Mouse (Mus musculus) cerebellum, adult 2 months (tissue): ENCODE data around the gene Ryr3.

Experiments
- CTCF ChIP-seq: fragments of 200-500 bp; IDR thresholded peaks from 2 replicates; pipeline ENCODE4 v1.5.1; 2011; ENCODE audit warnings: low read depth, mild to moderate bottlenecking, control low read depth, low read length, moderate library complexity, borderline replicate concordance; ENCODE audit not compliant: insufficient read depth
- POLR2A ChIP-seq: fragments of 200-500 bp; IDR thresholded peaks from 2 replicates; pipeline ENCODE4 v1.6.1; 2011; ENCODE audit warnings: low read length, control low read depth, borderline replicate concordance; ENCODE audit not compliant: insufficient read depth

DNA sequence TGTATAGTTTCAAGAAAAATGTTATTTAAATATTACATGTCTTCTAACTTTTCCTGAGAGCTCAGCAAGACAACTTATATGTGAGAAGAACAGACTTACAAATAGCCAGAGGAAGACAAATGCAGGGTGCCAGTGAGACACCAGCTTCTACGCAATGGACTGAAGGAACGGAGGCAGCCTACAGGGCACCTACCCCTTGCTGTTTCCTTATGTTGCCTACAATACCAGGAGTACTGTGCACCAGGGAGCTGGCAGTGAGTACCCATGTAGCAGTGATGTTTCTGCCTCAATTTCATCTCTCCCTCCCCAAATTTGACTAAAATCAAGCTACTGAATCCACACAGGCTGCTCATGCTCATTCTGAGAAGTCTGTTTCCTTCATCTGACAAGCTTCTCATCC lies 100.1 kb downstream of the Ryr3 start:
- TF ChIP-seq POLR2A (no peak), CTCF (no peak)
